Mouse (Mus musculus) lung, postnatal 14 days (tissue): ENCODE measurements around the gene Zcchc2.

ENCODE experiments used
- DNase-seq: peaks from one replicate; pipeline ENCODE4 v3.0.0; 2021

Gene Zcchc2

DNA sequence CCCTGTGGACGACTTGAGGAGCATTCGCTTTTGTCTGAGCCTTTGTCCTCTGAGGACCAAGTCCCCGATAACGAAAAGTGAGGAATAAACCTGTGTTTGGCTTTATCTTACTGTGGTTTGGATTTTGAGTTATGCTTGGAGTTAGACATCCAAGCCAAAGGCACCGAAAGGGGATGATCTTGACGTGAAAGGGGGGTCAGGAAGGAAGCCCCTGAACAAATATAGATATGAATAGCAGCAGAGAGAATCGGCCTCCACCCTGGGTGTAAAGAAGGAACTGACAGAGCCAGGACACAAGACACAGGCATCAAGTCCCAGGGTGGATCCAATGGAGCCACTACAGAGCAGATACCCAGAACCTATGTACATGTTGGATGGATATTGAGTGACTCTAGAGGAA lies 83.9 kb downstream of the Zcchc2 start:
- DNase-seq, result peak; percentile 22

DNA sequence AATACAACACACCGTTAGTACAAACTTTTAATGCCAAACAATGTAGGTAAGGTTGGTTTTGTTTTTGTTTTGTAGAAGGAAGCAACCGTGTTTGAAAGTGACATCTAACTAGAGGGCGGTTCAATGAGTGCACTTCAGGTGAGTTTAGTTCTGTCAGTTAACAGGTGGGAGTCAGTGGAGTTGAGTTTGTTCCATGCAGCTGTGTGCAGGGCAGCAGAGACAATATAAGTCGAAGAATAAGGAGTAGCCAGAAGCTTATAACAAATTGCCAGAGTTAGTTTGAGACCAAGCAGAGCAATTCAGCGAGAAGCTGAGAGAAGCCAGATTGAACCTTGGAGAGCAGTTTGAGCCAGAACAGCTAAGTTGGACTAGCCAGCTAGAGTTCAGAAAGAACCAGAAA lies 84.5 kb downstream of the Zcchc2 start:
- DNase-seq, result no peak

DNA sequence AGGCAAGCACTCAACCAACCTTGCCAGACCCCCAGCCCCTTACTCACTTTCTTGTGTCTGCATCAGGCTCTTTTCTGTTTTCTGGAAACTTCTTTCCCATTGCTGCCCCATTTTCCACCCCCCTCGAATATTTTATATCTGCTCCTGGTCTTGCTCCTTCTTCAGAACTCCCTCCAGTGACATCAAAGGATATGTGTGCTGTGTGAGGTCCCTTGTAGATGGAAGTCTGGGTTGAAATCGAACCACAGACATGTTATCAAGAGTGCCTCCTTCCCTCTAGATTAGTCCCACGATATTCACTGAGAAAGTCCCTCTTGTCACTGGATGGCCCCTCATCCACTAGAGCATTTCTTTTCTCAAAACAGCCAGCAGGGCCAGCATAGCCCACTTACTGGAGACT lies 86.4 kb downstream of the Zcchc2 start:
- DNase-seq, result no peak

DNA sequence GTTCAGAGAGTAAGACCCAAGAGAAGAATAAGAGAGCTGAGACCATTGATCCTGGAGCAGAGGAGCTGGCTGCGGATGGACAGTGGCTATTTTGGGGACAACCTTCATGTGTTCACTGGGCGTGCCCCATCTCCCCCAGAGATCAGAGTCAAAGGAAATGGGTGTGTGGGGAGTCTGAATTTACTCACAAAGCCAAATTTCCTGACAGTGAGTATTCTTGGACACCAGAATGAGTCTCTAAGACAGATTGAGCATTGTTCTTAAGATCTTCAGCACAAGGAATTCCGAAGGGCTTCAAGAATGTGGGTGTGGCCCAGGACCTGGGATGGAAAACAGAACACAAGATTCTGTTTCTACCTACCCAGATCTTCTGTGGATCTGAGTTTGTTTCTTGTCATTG lies 87.0 kb downstream of the Zcchc2 start:
- DNase-seq, result peak; percentile 41
